Mouse (Mus musculus): Measurements from ENCODE around the gene Nos1ap. TPM values are rescaled to one million over a fixed set of nuclear protein-coding genes. Genes with fewer than 3 reads are reported as not detected.

Nos1ap gene
- polyA plus RNA-seq, 1 experiment: 50.1 TPM

DNA sequence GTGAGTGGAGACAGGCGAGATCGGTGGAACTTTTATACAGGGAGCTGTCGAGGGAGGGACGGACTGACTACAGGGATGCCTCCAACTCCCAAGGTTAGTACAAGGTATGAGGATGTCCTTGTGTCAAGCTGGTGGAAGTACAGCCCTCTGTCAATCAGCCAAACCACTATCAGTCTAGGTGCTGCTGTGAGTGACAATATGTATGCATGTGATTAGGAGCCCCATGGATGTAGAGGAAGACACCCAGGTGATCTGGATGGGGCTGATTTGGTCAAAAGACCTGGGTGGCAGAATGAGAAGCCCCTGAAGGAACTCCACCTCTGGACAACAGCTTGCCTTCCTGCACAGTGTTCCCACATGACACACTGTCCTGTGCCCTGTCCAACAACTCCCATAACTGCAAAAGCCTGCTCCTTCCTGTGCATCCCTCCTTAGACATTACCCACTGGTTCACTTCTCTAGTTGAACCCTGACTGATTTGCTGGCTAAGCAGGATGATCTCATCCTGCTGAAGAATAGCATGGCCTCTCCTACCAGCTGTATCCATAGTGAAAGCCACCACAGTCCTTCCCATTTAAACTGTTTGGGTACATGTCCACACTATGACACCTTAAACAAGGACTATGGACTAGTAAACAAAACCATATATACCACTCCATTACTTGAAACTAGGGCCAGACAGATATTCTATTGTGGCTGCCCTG is 35.3 kb downstream of the Nos1ap start:
- H3K4me3 ChIP-seq (replicated peaks; ENCODE audit: insufficient read depth, low read depth, low read length): no peak overlapping the region
- WGBS: 96% methylated on average over 4 of the region's 4 CpGs
- peaks cover 11% of the 10 kb centered on the region for H3K4me1 ChIP-seq (ENCODE audit: control insufficient read depth, insufficient read depth, low read length)
- H3K27ac ChIP-seq (ENCODE audit: insufficient read depth, low read length): no peak overlapping the region
- H3K27me3 ChIP-seq (ENCODE audit: control insufficient read depth, insufficient read depth, low read length): no peaks in the 10 kb centered on the region
- no peak for DNase-seq
- TF ChIP-seq POLR2A (IDR thresholded peaks at IDR 0.05; ENCODE audit: borderline replicate concordance, insufficient read depth, low read length) (no peak), CTCF (IDR thresholded peaks at IDR 0.05; ENCODE audit: borderline replicate concordance, insufficient read depth, low read depth, low read length) (no peak)

DNA sequence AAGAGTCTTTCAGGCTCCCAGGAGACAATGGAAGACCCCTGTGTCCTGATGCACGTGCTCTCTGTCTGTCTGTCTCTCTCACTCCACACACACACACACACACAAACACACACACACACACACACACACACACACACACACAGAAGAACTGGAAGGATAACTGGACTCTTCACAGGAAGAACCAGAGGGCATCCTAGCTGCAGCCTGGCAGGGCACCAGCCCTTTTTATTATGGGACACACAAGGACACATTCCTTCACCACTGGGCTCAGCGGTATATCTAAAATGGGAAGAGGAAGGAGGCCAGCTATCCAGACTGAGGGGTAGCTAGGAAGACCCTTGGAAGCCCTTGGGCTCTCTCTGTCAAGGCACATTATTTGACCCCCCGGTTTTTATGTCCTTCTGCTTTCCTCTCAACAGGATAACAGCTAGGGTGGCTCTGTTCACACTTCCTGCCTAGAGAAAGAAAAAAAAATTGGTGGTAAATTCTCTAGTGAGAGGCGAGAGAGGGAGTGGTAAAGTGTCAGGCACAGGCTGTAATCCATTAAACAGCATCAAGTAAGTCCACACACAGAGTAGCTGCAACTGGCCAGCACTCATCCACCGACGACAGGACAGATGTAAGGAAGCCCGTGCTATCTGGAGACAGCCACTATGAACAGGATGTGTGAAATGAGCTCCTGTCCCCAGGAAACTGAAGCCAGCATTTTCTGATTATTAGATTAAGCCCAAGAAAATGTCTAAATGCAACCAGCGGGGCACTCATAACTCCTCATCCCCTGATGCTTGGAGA is 38.8 kb downstream of the Nos1ap start:
- TF ChIP-seq CTCF (IDR thresholded peaks at IDR 0.05; ENCODE audit: borderline replicate concordance, insufficient read depth, low read depth, low read length) (no peak), POLR2A (IDR thresholded peaks at IDR 0.05; ENCODE audit: borderline replicate concordance, insufficient read depth, low read length) (no peak)
- 73% methylated on average over 8 of the region's 8 CpGs for WGBS
- no peak overlapping the region for H3K27ac ChIP-seq (ENCODE audit: insufficient read depth, low read length)
- H3K27me3 ChIP-seq (ENCODE audit: control insufficient read depth, insufficient read depth, low read length): no peaks in the 10 kb centered on the region
- no peak overlapping the region for H3K4me3 ChIP-seq (replicated peaks; ENCODE audit: insufficient read depth, low read depth, low read length)
- peaks cover 6% of the 10 kb centered on the region for H3K4me1 ChIP-seq (ENCODE audit: control insufficient read depth, insufficient read depth, low read length)
- DNase-seq: no peak

GRCm38 (mm10) chr1:170549059-170549458 is 40.6 kb downstream of the Nos1ap start:
- Histone ChIP-seq H3K27me3 (ENCODE audit: control insufficient read depth, insufficient read depth, low read length) (no peaks in the 10 kb centered on the region), H3K27ac (ENCODE audit: insufficient read depth, low read length) (no peak overlapping the region), H3K4me3 (replicated peaks; ENCODE audit: insufficient read depth, low read depth, low read length) (no peak overlapping the region), H3K4me1 (ENCODE audit: control insufficient read depth, insufficient read depth, low read length) (no peaks in the 10 kb centered on the region; the same call in 1 of the 2 replicates)
- DNase-seq: peak; percentile 44 to 76
- TF ChIP-seq POLR2A (IDR thresholded peaks at IDR 0.05; ENCODE audit: borderline replicate concordance, insufficient read depth, low read length) (no peak), CTCF (IDR thresholded peaks at IDR 0.05; ENCODE audit: borderline replicate concordance, insufficient read depth, low read depth, low read length) (no peak)
- 3% methylated on average over 9 of the region's 9 CpGs for WGBS

- Histone ChIP-seq H3K27ac (ENCODE audit: insufficient read depth, low read length) (no peak overlapping the region), H3K27me3 (ENCODE audit: control insufficient read depth, insufficient read depth, low read length) (no peaks in the 10 kb centered on the region), H3K4me3 (replicated peaks; ENCODE audit: insufficient read depth, low read depth, low read length) (no peak overlapping the region), H3K4me1 (ENCODE audit: control insufficient read depth, insufficient read depth, low read length) (no peaks in the 10 kb centered on the region; the same call in 1 of the 2 replicates)
- TF ChIP-seq CTCF (IDR thresholded peaks at IDR 0.05; ENCODE audit: borderline replicate concordance, insufficient read depth, low read depth, low read length) (no peak), POLR2A (IDR thresholded peaks at IDR 0.05; ENCODE audit: borderline replicate concordance, insufficient read depth, low read length) (no peak)
- 89% methylated on average over 14 of the region's 14 CpGs for WGBS
- DNase-seq: no peak
These were observed 41.4 kb downstream of the Nos1ap start for GRCm38 (mm10) chr1:170548192-170548795.

DNA sequence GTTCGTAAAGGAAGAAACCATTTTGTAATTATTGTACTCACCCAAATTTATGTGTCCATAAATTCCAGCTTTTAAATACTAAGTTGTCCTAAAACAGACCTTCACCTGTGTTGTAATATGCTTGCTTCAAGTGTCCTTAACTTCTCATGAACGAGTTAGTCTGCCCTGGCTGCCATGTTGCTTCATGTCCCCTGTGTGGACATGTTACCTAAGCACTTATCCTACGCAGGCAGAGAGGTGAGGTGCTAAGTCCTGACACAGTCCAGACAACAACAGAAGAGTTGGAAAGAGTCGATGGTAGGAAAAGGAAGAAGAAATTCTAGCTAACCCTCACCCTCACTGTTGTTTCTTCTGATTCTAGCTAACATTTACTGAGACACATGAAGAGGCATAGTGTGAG is 43.4 kb downstream of the Nos1ap start:
- 95% methylated on average over 4 of the region's 4 CpGs for WGBS
- no peak overlapping the region for H3K4me3 ChIP-seq (replicated peaks; ENCODE audit: insufficient read depth, low read depth, low read length)
- H3K4me1 ChIP-seq (ENCODE audit: control insufficient read depth, insufficient read depth, low read length): no peaks in the 10 kb centered on the region; the same call in 1 of the 2 replicates
- H3K27ac ChIP-seq (ENCODE audit: insufficient read depth, low read length): no peak overlapping the region
- H3K27me3 ChIP-seq (ENCODE audit: control insufficient read depth, insufficient read depth, low read length): no peaks in the 10 kb centered on the region
- TF ChIP-seq POLR2A (IDR thresholded peaks at IDR 0.05; ENCODE audit: borderline replicate concordance, insufficient read depth, low read length) (no peak), CTCF (IDR thresholded peaks at IDR 0.05; ENCODE audit: borderline replicate concordance, insufficient read depth, low read depth, low read length) (no peak)
- DNase-seq: no peak

GRCm38 (mm10) chr1:170545286-170545685 is 44.4 kb downstream of the Nos1ap start:
- Histone ChIP-seq H3K4me1 (ENCODE audit: control insufficient read depth, insufficient read depth, low read length) (no peaks in the 10 kb centered on the region; the same call in 1 of the 2 replicates), H3K27ac (ENCODE audit: insufficient read depth, low read length) (no peak overlapping the region), H3K27me3 (ENCODE audit: control insufficient read depth, insufficient read depth, low read length) (no peaks in the 10 kb centered on the region), H3K4me3 (replicated peaks; ENCODE audit: insufficient read depth, low read depth, low read length) (no peak overlapping the region)
- WGBS: 95% methylated on average over 6 of the region's 6 CpGs
- TF ChIP-seq POLR2A (IDR thresholded peaks at IDR 0.05; ENCODE audit: borderline replicate concordance, insufficient read depth, low read length) (no peak), CTCF (IDR thresholded peaks at IDR 0.05; ENCODE audit: borderline replicate concordance, insufficient read depth, low read depth, low read length) (no peak)
- no peak for DNase-seq

- Histone ChIP-seq H3K27me3 (ENCODE audit: control insufficient read depth, insufficient read depth, low read length) (no peaks in the 10 kb centered on the region), H3K4me3 (replicated peaks; ENCODE audit: insufficient read depth, low read depth, low read length) (no peak overlapping the region), H3K4me1 (ENCODE audit: control insufficient read depth, insufficient read depth, low read length) (peaks cover 19% of the 10 kb centered on the region), H3K27ac (ENCODE audit: insufficient read depth, low read length) (peak overlapping the region; percentile 24; the same call in 1 of the 2 replicates)
- no peak for DNase-seq
- TF ChIP-seq CTCF (IDR thresholded peaks at IDR 0.05; ENCODE audit: borderline replicate concordance, insufficient read depth, low read depth, low read length) (no peak), POLR2A (IDR thresholded peaks at IDR 0.05; ENCODE audit: borderline replicate concordance, insufficient read depth, low read length) (no peak)
- WGBS: 80% methylated on average over 3 of the region's 3 CpGs
These were observed 50.2 kb downstream of the Nos1ap start for GRCm38 (mm10) chr1:170539507-170539906.

Measured in cerebellum, adult 2 months (tissue).